Mouse (Mus musculus): Measurements from ENCODE around the gene 1700001P01Rik.
A peak's percentile ranks its signal among the peaks of the same experiment; 100 is the strongest.
"Not testable (repeated sequence)": the region's sequence is repeated elsewhere in the genome, so short reads cannot be mapped to it uniquely, and the experiment has no call there.

1700001P01Rik gene

GRCm38 (mm10) chr11:97793165-97793564 is 17.4 kb upstream of the 1700001P01Rik start:
- DNase-seq (ENCODE audit: low read depth, low spot score): no peak

- DNase-seq (ENCODE audit: low read depth, low spot score): not testable (repeated sequence)
These were observed 15.2 kb upstream of the 1700001P01Rik start for GRCm38 (mm10) chr11:97790778-97791438.

GRCm38 (mm10) chr11:97789727-97790126 is 14.0 kb upstream of the 1700001P01Rik start:
- DNase-seq (ENCODE audit: low read depth, low spot score): no peak

- no peak for DNase-seq (ENCODE audit: low read depth, low spot score)
These were observed 12.2 kb upstream of the 1700001P01Rik start for GRCm38 (mm10) chr11:97787961-97788360.

GRCm38 (mm10) chr11:97782564-97782895 is 6.8 kb upstream of the 1700001P01Rik start:
- no peak for DNase-seq (ENCODE audit: low read depth, low spot score)

GRCm38 (mm10) chr11:97781832-97782563 is 6.3 kb upstream of the 1700001P01Rik start, which contains the start of gene Rpl23:
Rpl23 (minus strand) TSS chr11:97782437.
- DNase-seq (ENCODE audit: low read depth, low spot score): peak; percentile 97

GRCm38 (mm10) chr11:97781478-97781831 is 5.7 kb upstream of the 1700001P01Rik start:
- no peak for DNase-seq (ENCODE audit: low read depth, low spot score)

- DNase-seq (ENCODE audit: low read depth, low spot score): no peak
These were observed 4.4 kb upstream of the 1700001P01Rik start for GRCm38 (mm10) chr11:97779968-97780701.

GRCm38 (mm10) chr11:97778918-97779317 is 3.2 kb upstream of the 1700001P01Rik start:
- DNase-seq (ENCODE audit: low read depth, low spot score): no peak

GRCm38 (mm10) chr11:97777129-97777529 is 1.4 kb upstream of the 1700001P01Rik start:
- DNase-seq (ENCODE audit: low read depth, low spot score): no peak

GRCm38 (mm10) chr11:97776497-97777128 is 895 bp upstream of the 1700001P01Rik start:
- no peak for DNase-seq (ENCODE audit: low read depth, low spot score)

- no peak for DNase-seq (ENCODE audit: low read depth, low spot score)
These were observed 532 bp downstream of the 1700001P01Rik start for GRCm38 (mm10) chr11:97775186-97775585.

- DNase-seq (ENCODE audit: low read depth, low spot score): no peak
These were observed 4.3 kb downstream of the 1700001P01Rik start for GRCm38 (mm10) chr11:97771410-97771809.

GRCm38 (mm10) chr11:97769704-97770103 is 6.0 kb downstream of the 1700001P01Rik start:
- DNase-seq (ENCODE audit: low read depth, low spot score): no peak

GRCm38 (mm10) chr11:97766154-97766881 is 9.4 kb downstream of the 1700001P01Rik start, which contains the start of gene Cwc25:
Cwc25 (minus strand) TSS chr11:97766556.
- DNase-seq (ENCODE audit: low read depth, low spot score): peak; percentile 91

GRCm38 (mm10) chr11:97761638-97762037 is 14.1 kb downstream of the 1700001P01Rik start:
- no peak for DNase-seq (ENCODE audit: low read depth, low spot score)

GRCm38 (mm10) chr11:97758942-97759341 is 16.8 kb downstream of the 1700001P01Rik start:
- DNase-seq (ENCODE audit: low read depth, low spot score): no peak

GRCm38 (mm10) chr11:97758125-97758524 is 17.6 kb downstream of the 1700001P01Rik start:
- no peak for DNase-seq (ENCODE audit: low read depth, low spot score)

GRCm38 (mm10) chr11:97753277-97753676 is 22.4 kb downstream of the 1700001P01Rik start:
- DNase-seq (ENCODE audit: low read depth, low spot score): no peak

- DNase-seq (ENCODE audit: low read depth, low spot score): no peak
These were observed 27.2 kb downstream of the 1700001P01Rik start for GRCm38 (mm10) chr11:97748496-97748895.

GRCm38 (mm10) chr11:97747773-97748172 is 27.9 kb downstream of the 1700001P01Rik start:
- DNase-seq (ENCODE audit: low read depth, low spot score): no peak

Data from brain, embryonic 18.5 days (tissue).